21 mouse cellular contexts compared by ENCODE assay signal in the genomic region with DNA sequence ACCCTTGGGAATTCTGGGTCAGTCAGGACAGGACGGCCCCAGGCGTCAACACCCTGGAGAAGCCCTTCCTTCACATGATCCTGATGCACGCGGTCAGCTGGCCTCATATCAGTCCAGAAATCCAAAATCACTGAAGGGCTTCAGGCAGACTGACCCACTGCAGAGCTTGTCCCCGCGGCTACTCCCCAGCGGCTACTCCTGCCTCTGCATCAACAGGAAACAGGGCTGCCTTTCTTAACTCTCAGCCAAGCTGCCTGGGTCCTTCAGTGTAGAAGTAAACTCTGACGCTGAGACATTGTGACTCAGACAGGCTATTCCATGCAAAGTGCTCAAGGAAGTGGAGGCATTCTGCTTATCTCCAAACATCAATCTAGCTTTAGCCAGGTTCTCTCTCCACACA. TPM values are rescaled to one million over a fixed set of nuclear protein-coding genes. Genes with fewer than 3 reads are reported as not detected.
DNase-seq lines count a peak whose midpoint lies in the region; ATAC-seq and TF ChIP-seq lines count a peak whose summit lies in the region.
"Had no signal": no experiment of that assay in that cellular context is flagged by ENCODE, and none has a peak within 500 bp of the region (broad histone marks: within the 10 kb centered on the region; RNA-seq: fewer than 3 reads in every experiment).

No protein-coding gene starts in this region.

- TF ChIP-seq EP300 in heart, postnatal 0 days (IDR thresholded peaks at IDR 0.05; ENCODE audit: low read depth) = no peak
- TF ChIP-seq EP300 in stomach, postnatal 0 days (optimal IDR thresholded peaks at IDR 0.05) = no peak

- no peaks in the 10 kb centered on the region for H3K4me1 ChIP-seq in midbrain, embryonic 12.5 days
- H3K4me1 ChIP-seq in midbrain, embryonic 16.5 days (ENCODE audit: control insufficient read depth, insufficient read depth, low read length) = no peaks in the 10 kb centered on the region
- H3K4me1 ChIP-seq in heart, postnatal 0 days (ENCODE audit: control insufficient read depth, insufficient read depth) = no peaks in the 10 kb centered on the region
- no peaks in the 10 kb centered on the region for H3K4me1 ChIP-seq in stomach, postnatal 0 days (replicated peaks; ENCODE audit: control insufficient read depth, insufficient read depth)
- H3K4me1 ChIP-seq: forebrain, embryonic 13.5 days; hindbrain, embryonic 10.5 days; midbrain, embryonic 10.5 days had no signal

- H3K27me3 ChIP-seq in midbrain, embryonic 12.5 days = no peaks in the 10 kb centered on the region
- H3K27me3 ChIP-seq in midbrain, embryonic 16.5 days (ENCODE audit: control insufficient read depth, insufficient read depth, low read depth, low read length) = no peaks in the 10 kb centered on the region
- no peaks in the 10 kb centered on the region for H3K27me3 ChIP-seq in heart, postnatal 0 days (ENCODE audit: control insufficient read depth, insufficient read depth, low read length)
- no peaks in the 10 kb centered on the region for H3K27me3 ChIP-seq in stomach, postnatal 0 days (ENCODE audit: control insufficient read depth, insufficient read depth, low read length)
- H3K27me3 ChIP-seq: CH12.LX; forebrain, embryonic 13.5 days had no signal

- no peak for ATAC-seq in midbrain, embryonic 12.5 days (ENCODE audit: low FRiP score, low read depth)
- ATAC-seq in midbrain, embryonic 16.5 days = no peak
- peak; percentile 70 for ATAC-seq in heart, postnatal 0 days (ENCODE audit: insufficient read depth, low read depth)
- peak; percentile 62; the same call in 1 of the 2 replicates for ATAC-seq in stomach, postnatal 0 days (ENCODE audit: low FRiP score, low TSS enrichment)
- ATAC-seq: forebrain, embryonic 13.5 days; hindbrain, embryonic 16.5 days; intestine, embryonic 16.5 days had no signal

- no peak overlapping the region for H3K4me2 ChIP-seq in midbrain, embryonic 12.5 days (replicated peaks)
- H3K4me2 ChIP-seq in midbrain, embryonic 16.5 days (ENCODE audit: low read length) = no peak overlapping the region
- no peak overlapping the region for H3K4me2 ChIP-seq in heart, postnatal 0 days (ENCODE audit: low read depth, low read length)
- H3K4me2 ChIP-seq in stomach, postnatal 0 days (replicated peaks; ENCODE audit: low read depth) = no peak overlapping the region
- H3K4me2 ChIP-seq: forebrain, embryonic 13.5 days had no signal

- H3K27ac ChIP-seq in midbrain, embryonic 12.5 days (replicated peaks) = 0 out of 2 replicates have a peak overlapping the region, but pooled peaks have one; percentile 20
- no peak overlapping the region for H3K27ac ChIP-seq in midbrain, embryonic 16.5 days (ENCODE audit: low read length)
- H3K27ac ChIP-seq in heart, postnatal 0 days (ENCODE audit: low read depth) = 0 out of 2 replicates have a peak overlapping the region, but pooled peaks have one; percentile 46
- no peak overlapping the region for H3K27ac ChIP-seq in stomach, postnatal 0 days (replicated peaks)
- H3K27ac ChIP-seq: forebrain, embryonic 13.5 days; hindbrain, embryonic 10.5 days; left cerebral cortex, adult 2 months; midbrain, embryonic 10.5 days had no signal

- peak; percentile 38 for DNase-seq in heart, adult 8-10 months (ENCODE audit: low spot score)
- DNase-seq in heart, postnatal 25 days (ENCODE audit: low spot score) = no peak
- DNase-seq in heart, postnatal 0 days (ENCODE audit: low spot score) = peak; percentile 53
- no peak for DNase-seq in stomach, postnatal 0 days (ENCODE audit: low spot score)
- no peak for DNase-seq in layer of hippocampus, adult 9-11 months
- DNase-seq in kidney, adult 8-10 months = no peak
- DNase-seq: adrenal gland, postnatal 10 days; B cell, adult 2 months; cerebellum, adult 8-10 months; cerebellum, postnatal 36 days; left cerebral cortex, postnatal 4 days had no signal

- H3K9ac ChIP-seq in midbrain, embryonic 12.5 days (replicated peaks) = no peak overlapping the region
- no peak overlapping the region for H3K9ac ChIP-seq in midbrain, embryonic 16.5 days (ENCODE audit: low read depth, low read length)
- no peak overlapping the region for H3K9ac ChIP-seq in heart, postnatal 0 days (replicated peaks; ENCODE audit: low read depth, low read length)
- no peak overlapping the region for H3K9ac ChIP-seq in stomach, postnatal 0 days (ENCODE audit: low read length)
- H3K9ac ChIP-seq: forebrain, embryonic 13.5 days had no signal

- no peaks in the 10 kb centered on the region for H3K9me3 ChIP-seq in midbrain, embryonic 12.5 days
- no peaks in the 10 kb centered on the region for H3K9me3 ChIP-seq in midbrain, embryonic 16.5 days (replicated peaks; ENCODE audit: control insufficient read depth, low read length, poor library complexity, severe bottlenecking)
- no peaks in the 10 kb centered on the region for H3K9me3 ChIP-seq in heart, postnatal 0 days (replicated peaks; ENCODE audit: control insufficient read depth, low read length)
- no peaks in the 10 kb centered on the region for H3K9me3 ChIP-seq in stomach, postnatal 0 days (ENCODE audit: control insufficient read depth, low read length)
- H3K9me3 ChIP-seq: forebrain, embryonic 13.5 days; G1E; hindbrain, embryonic 10.5 days; midbrain, embryonic 10.5 days had no signal

- intact Hi-C loops in heart, postnatal 25 days (cut with DNase I) = no loop called here

- TF ChIP-seq CTCF in heart, postnatal 0 days (IDR thresholded peaks at IDR 0.05; ENCODE audit: low read depth) = no peak
- TF ChIP-seq CTCF in stomach, postnatal 0 days (IDR thresholded peaks at IDR 0.05; ENCODE audit: low read depth) = no peak

- 93% methylated on average over 8 of the region's 8 CpGs for WGBS in midbrain, embryonic 12.5 days
- WGBS in midbrain, embryonic 16.5 days = 88% methylated on average over 8 of the region's 8 CpGs
- 29% methylated on average over 8 of the region's 8 CpGs for whole genome bisulfite sequencing in heart, postnatal 0 days
- 81% methylated on average over 8 of the region's 8 CpGs for WGBS in stomach, postnatal 0 days

- H3K36me3 ChIP-seq in midbrain, embryonic 12.5 days = peaks cover 67% of the 10 kb centered on the region
- peaks cover 28% of the 10 kb centered on the region for H3K36me3 ChIP-seq in midbrain, embryonic 16.5 days (ENCODE audit: control insufficient read depth, insufficient read depth, low read length)
- H3K36me3 ChIP-seq in heart, postnatal 0 days (replicated peaks; ENCODE audit: control insufficient read depth, insufficient read depth, low read length) = peaks cover 93% of the 10 kb centered on the region
- peaks cover 22% of the 10 kb centered on the region for H3K36me3 ChIP-seq in stomach, postnatal 0 days (ENCODE audit: control insufficient read depth, insufficient read depth, low read length)

- H3K4me3 ChIP-seq in midbrain, embryonic 12.5 days = no peak overlapping the region
- no peak overlapping the region for H3K4me3 ChIP-seq in midbrain, embryonic 16.5 days (ENCODE audit: low read depth, low read length)
- H3K4me3 ChIP-seq in heart, postnatal 0 days (ENCODE audit: low read depth, low read length) = no peak overlapping the region
- H3K4me3 ChIP-seq in stomach, postnatal 0 days (ENCODE audit: low read depth, low read length) = no peak overlapping the region
- H3K4me3 ChIP-seq: forebrain, embryonic 13.5 days; hindbrain, embryonic 10.5 days; left cerebral cortex, adult 2 months; midbrain, embryonic 10.5 days had no signal

RNA-seq across cellular contexts. Expression of a gene that starts 12.5 kb away (rescaled TPM):
- 10 to 100 TPM; 28.0 to 34.3 (median 30.1) TPM for total RNA-seq in heart, adult 8-10 months (2022)
- total RNA-seq in heart, postnatal 25 days (2021) = 10 to 100 TPM; 31.3 to 35.2 TPM
- polyA plus RNA-seq in midbrain, embryonic 12.5 days (2016; fragmentation: Nextera tagmentation; extraction: Ambion mirVana) = 71.1 and 77.7 TPM in 2 replicates
- polyA plus RNA-seq in midbrain, embryonic 16.5 days (2015; fragmentation: Nextera tagmentation; extraction: Ambion mirVana) = 24.3 and 29.0 TPM in 2 replicates
- total RNA-seq in heart, postnatal 0 days (2014; rRNA removed; ENCODE audit: low replicate concordance) = 42.8 and 43.8 TPM in 2 replicates
- 19.7 and 23.8 TPM in 2 replicates for polyA plus RNA-seq in heart, postnatal 0 days (2015; fragmentation: Nextera tagmentation; extraction: Ambion mirVana)
- polyA plus RNA-seq in stomach, postnatal 0 days (2015; fragmentation: Nextera tagmentation; extraction: Ambion mirVana) = 36.4 and 41.7 TPM in 2 replicates

RNA-seq across cellular contexts. Expression of a gene that starts 13.3 kb away (rescaled TPM):
- total RNA-seq in heart, adult 8-10 months (2022) = 10 to 100 TPM; 27.9 to 34.6 (median 30.5) TPM
- total RNA-seq in heart, postnatal 25 days (2021) = 10 to 100 TPM; 29.1 to 37.9 TPM
- polyA plus RNA-seq in midbrain, embryonic 12.5 days (2016; fragmentation: Nextera tagmentation; extraction: Ambion mirVana) = 48.4 and 52.6 TPM in 2 replicates
- polyA plus RNA-seq in midbrain, embryonic 16.5 days (2015; fragmentation: Nextera tagmentation; extraction: Ambion mirVana) = 48.4 and 54.1 TPM in 2 replicates
- total RNA-seq in heart, postnatal 0 days (2014; rRNA removed; ENCODE audit: low replicate concordance) = 37.7 and 53.3 TPM in 2 replicates
- 21.1 and 21.5 TPM in 2 replicates for polyA plus RNA-seq in heart, postnatal 0 days (2015; fragmentation: Nextera tagmentation; extraction: Ambion mirVana)
- polyA plus RNA-seq in stomach, postnatal 0 days (2015; fragmentation: Nextera tagmentation; extraction: Ambion mirVana) = 14.2 and 16.1 TPM in 2 replicates

RNA-seq across cellular contexts. Expression of a gene that starts 54.4 kb away (rescaled TPM):
- 1 to 10 TPM; 4.2 to 5.0 (median 4.9) TPM for total RNA-seq in heart, adult 8-10 months (2022)
- 1 to 10 TPM; 3.5 to 3.6 TPM for total RNA-seq in heart, postnatal 25 days (2021)
- 21.5 and 24.6 TPM in 2 replicates for polyA plus RNA-seq in midbrain, embryonic 12.5 days (2016; fragmentation: Nextera tagmentation; extraction: Ambion mirVana)
- 16.3 and 17.5 TPM in 2 replicates for polyA plus RNA-seq in midbrain, embryonic 16.5 days (2015; fragmentation: Nextera tagmentation; extraction: Ambion mirVana)
- total RNA-seq in heart, postnatal 0 days (2014; rRNA removed; ENCODE audit: low replicate concordance) = 0.50 and 1.6 TPM in 2 replicates
- polyA plus RNA-seq in heart, postnatal 0 days (2015; fragmentation: Nextera tagmentation; extraction: Ambion mirVana) = 4.4 and 5.8 TPM in 2 replicates
- 4.6 and 5.8 TPM in 2 replicates for polyA plus RNA-seq in stomach, postnatal 0 days (2015; fragmentation: Nextera tagmentation; extraction: Ambion mirVana)

Comparison
In these comparisons a context has a peak if more than half of its experiments do, and no peak if none do; other contexts are left out.
1. DNase-seq: peak in heart, adult 8-10 months (single experiment) and heart, postnatal 0 days (single experiment); none in heart, postnatal 25 days (single experiment), stomach, postnatal 0 days (single experiment), layer of hippocampus, adult 9-11 months (single experiment) and kidney, adult 8-10 months (0 of 2).
2. H3K27ac ChIP-seq: peak in midbrain, embryonic 12.5 days (single experiment) and heart, postnatal 0 days (single experiment); none in midbrain, embryonic 16.5 days (single experiment) and stomach, postnatal 0 days (single experiment).
3. ATAC-seq: peak in heart, postnatal 0 days (single experiment) and stomach, postnatal 0 days (single experiment); none in midbrain, embryonic 12.5 days (single experiment) and midbrain, embryonic 16.5 days (single experiment).